ENCODE assay signal across 8 mouse cellular contexts in the genomic region with DNA sequence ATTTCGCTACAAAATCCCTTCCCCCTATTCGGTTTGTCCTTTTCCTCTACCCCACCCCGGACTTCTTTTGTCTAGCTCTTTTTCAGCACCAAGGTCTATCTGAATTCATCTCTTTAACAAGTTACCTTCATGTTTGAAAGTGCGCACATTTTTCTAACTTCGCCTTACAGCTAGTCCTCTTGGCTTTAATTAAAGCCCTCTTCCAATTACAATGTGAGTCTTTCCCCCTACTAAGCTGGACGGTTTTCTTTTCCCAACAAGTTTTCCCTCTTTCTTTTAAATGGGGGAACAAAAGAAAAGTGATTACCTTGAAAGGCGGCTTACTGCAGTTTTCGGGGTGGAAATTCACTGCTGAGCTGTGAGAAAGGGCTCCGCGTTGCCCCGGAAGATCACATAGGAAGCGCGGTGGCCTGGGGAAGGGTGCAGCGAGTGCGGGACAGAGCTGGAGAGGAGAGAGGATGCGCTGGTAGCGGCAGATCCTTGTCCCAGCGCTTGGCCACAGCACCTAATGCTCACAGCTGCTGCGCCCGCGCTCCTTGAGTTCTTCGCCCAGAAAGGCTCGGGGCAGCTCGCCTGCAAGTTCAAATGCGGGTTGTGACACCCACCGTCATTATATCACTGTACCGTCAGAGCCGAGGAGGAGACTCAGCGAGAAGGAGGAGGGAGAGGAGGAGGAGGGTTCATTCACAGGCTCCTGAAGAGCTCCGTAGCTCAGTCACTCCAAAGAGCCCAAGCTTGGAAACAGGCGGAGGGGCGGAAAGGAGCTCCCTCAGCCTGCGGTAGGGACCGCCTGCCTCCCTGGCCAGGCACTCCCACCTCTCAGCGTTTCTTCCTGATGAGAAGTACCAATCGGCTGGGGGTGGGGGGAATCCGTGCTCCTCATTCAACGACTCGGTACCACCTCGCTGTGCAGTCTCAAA. TPM values are rescaled to one million over a fixed set of nuclear protein-coding genes. Genes with fewer than 3 reads are reported as not detected.
DNase-seq lines count a peak whose midpoint lies in the region; ATAC-seq and TF ChIP-seq lines count a peak whose summit lies in the region.

TSS of gene Vcan (minus strand) at position 744 of the 920 bp plus-strand sequence.

- no peaks in the 10 kb centered on the region for H3K79me2 ChIP-seq in heart, adult 2 months (replicated peaks; ENCODE audit: control insufficient read depth, insufficient read depth, low read length)

- 0 out of 2 replicates have a peak, but pooled peaks cover 6% of the 10 kb centered on the region for H3K36me3 ChIP-seq in embryonic facial prominence, embryonic 10.5 days (replicated peaks)
- H3K36me3 ChIP-seq in heart, adult 2 months (ENCODE audit: control insufficient read depth, insufficient read depth, low read length): 0 out of 2 replicates have a peak, but pooled peaks cover 2% of the 10 kb centered on the region
- H3K36me3 ChIP-seq in kidney, embryonic 15.5 days: no peaks in the 10 kb centered on the region
- H3K36me3 ChIP-seq in liver, embryonic 14.5 days (replicated peaks; ENCODE audit: control insufficient read depth, insufficient read depth, low read depth): no peaks in the 10 kb centered on the region
- no peaks in the 10 kb centered on the region for H3K36me3 ChIP-seq in neural tube, embryonic 13.5 days

- under 1% methylated on average over 40 of the region's 40 CpGs for WGBS in embryonic facial prominence, embryonic 10.5 days
- WGBS in heart, adult 2 months: under 1% methylated on average over 40 of the region's 40 CpGs
- under 1% methylated on average over 40 of the region's 40 CpGs for WGBS in kidney, embryonic 15.5 days
- WGBS in liver, embryonic 14.5 days (ENCODE audit: insufficient replicate concordance): under 1% methylated on average over 40 of the region's 40 CpGs
- WGBS in neural tube, embryonic 13.5 days: under 1% methylated on average over 40 of the region's 40 CpGs

- peak; percentile 16 for DNase-seq in thymus, postnatal 0 days (ENCODE audit: low spot score)
- no peak for DNase-seq in thymus, postnatal 25 days
- DNase-seq in embryonic facial prominence, embryonic 10.5 days (ENCODE audit: low spot score): peak; percentile 89
- peak; percentile 49 to 59 for DNase-seq in heart, adult 2 months
- DNase-seq in liver, embryonic 14.5 days (ENCODE audit: low read depth in 3 of 3, low spot score in 3 of 3): no peak
- DNase-seq in urinary bladder, postnatal 36 days (ENCODE audit: low spot score in 2 of 2): peak; percentile 19 to 27

- peak within 1 kb of the TSS; percentile 96 for H3K27ac ChIP-seq in embryonic facial prominence, embryonic 10.5 days (replicated peaks)
- H3K27ac ChIP-seq in heart, adult 2 months: peak within 1 kb of the TSS; percentile 59
- H3K27ac ChIP-seq in kidney, embryonic 15.5 days: peak within 1 kb of the TSS; percentile 90
- no peak within 1 kb of the TSS for H3K27ac ChIP-seq in liver, embryonic 14.5 days
- H3K27ac ChIP-seq in neural tube, embryonic 13.5 days (replicated peaks): peak within 1 kb of the TSS; percentile 76; the same call in 1 of the 2 replicates

- H3K4me1 ChIP-seq in embryonic facial prominence, embryonic 10.5 days: peaks cover 46% of the 10 kb centered on the region
- peaks cover 5% of the 10 kb centered on the region for H3K4me1 ChIP-seq in heart, adult 2 months (ENCODE audit: control insufficient read depth, insufficient read depth, low read length)
- H3K4me1 ChIP-seq in kidney, embryonic 15.5 days: peaks cover 29% of the 10 kb centered on the region
- no peaks in the 10 kb centered on the region for H3K4me1 ChIP-seq in liver, embryonic 14.5 days (replicated peaks; ENCODE audit: control insufficient read depth in 2 of 2, insufficient read depth in 2 of 2, low read length in 1 of 2)
- peaks cover 40% of the 10 kb centered on the region for H3K4me1 ChIP-seq in neural tube, embryonic 13.5 days (replicated peaks)

- no peaks in the 10 kb centered on the region for H3K27me3 ChIP-seq in embryonic facial prominence, embryonic 10.5 days (replicated peaks; ENCODE audit: low read depth, poor library complexity, severe bottlenecking)
- H3K27me3 ChIP-seq in heart, adult 2 months (ENCODE audit: control insufficient read depth, insufficient read depth, low read length): peaks cover 8% of the 10 kb centered on the region
- H3K27me3 ChIP-seq in kidney, embryonic 15.5 days: peaks cover 5% of the 10 kb centered on the region; the same call in 1 of the 2 replicates
- peaks cover 49% of the 10 kb centered on the region for H3K27me3 ChIP-seq in liver, embryonic 14.5 days (ENCODE audit: control insufficient read depth, insufficient read depth, low read length)
- peaks cover 17% of the 10 kb centered on the region for H3K27me3 ChIP-seq in neural tube, embryonic 13.5 days

- H3K9ac ChIP-seq in heart, adult 2 months (ENCODE audit: low read depth, low read length): peak within 1 kb of the TSS; percentile 44
- H3K9ac ChIP-seq in kidney, embryonic 15.5 days: peak within 1 kb of the TSS; percentile 67
- H3K9ac ChIP-seq in liver, embryonic 14.5 days (replicated peaks): no peak within 1 kb of the TSS
- H3K9ac ChIP-seq in neural tube, embryonic 13.5 days: peak within 1 kb of the TSS; percentile 76

- no peak for TF ChIP-seq CTCF in heart, adult 2 months (IDR thresholded peaks at IDR 0.05)
- TF ChIP-seq CTCF in liver, embryonic 14.5 days (IDR thresholded peaks at IDR 0.05; ENCODE audit: low read depth): no peak

- TF ChIP-seq POLR2A in heart, adult 2 months (IDR thresholded peaks at IDR 0.05; ENCODE audit: insufficient read depth, low read depth, low read length): no peak

- peak within 1 kb of the TSS; percentile 80 for H3K4me3 ChIP-seq in embryonic facial prominence, embryonic 10.5 days
- peak within 1 kb of the TSS; percentile 54 for H3K4me3 ChIP-seq in heart, adult 2 months
- peak within 1 kb of the TSS; percentile 61 for H3K4me3 ChIP-seq in kidney, embryonic 15.5 days (replicated peaks)
- H3K4me3 ChIP-seq in liver, embryonic 14.5 days (ENCODE audit: insufficient read depth in 1 of 2, low read depth in 2 of 2, low read length in 2 of 2): peak within 1 kb of the TSS; percentile 55 to 61
- H3K4me3 ChIP-seq in neural tube, embryonic 13.5 days: peak within 1 kb of the TSS; percentile 63

- peak within 1 kb of the TSS; percentile 92 for H3K4me2 ChIP-seq in kidney, embryonic 15.5 days
- peak within 1 kb of the TSS; percentile 82 for H3K4me2 ChIP-seq in liver, embryonic 14.5 days (ENCODE audit: low read depth)
- peak within 1 kb of the TSS; percentile 99 for H3K4me2 ChIP-seq in neural tube, embryonic 13.5 days

- ATAC-seq in kidney, embryonic 15.5 days (replicated peaks; ENCODE audit: low FRiP score): peak; percentile 75
- ATAC-seq in liver, embryonic 14.5 days (ENCODE audit: insufficient read depth): no peak
- peak; percentile 52 for ATAC-seq in neural tube, embryonic 13.5 days (ENCODE audit: low read depth)

- intact Hi-C loops in heart, adult 2 months (cut with DNase I): loop anchor here (1.0 to 10.0 kb wide), 3 partner anchors 343 to 1144 kb away; partner anchors contain the start of genes Tmem167 and Xrcc4

- no peak for TF ChIP-seq EP300 in heart, adult 2 months (IDR thresholded peaks at IDR 0.05; ENCODE audit: insufficient read depth, low read depth, low read length)
- no peak for TF ChIP-seq EP300 in liver, embryonic 14.5 days (IDR thresholded peaks at IDR 0.05; ENCODE audit: low read depth)

- H3K9me3 ChIP-seq in embryonic facial prominence, embryonic 10.5 days: no peaks in the 10 kb centered on the region
- H3K9me3 ChIP-seq in kidney, embryonic 15.5 days (replicated peaks): no peaks in the 10 kb centered on the region
- H3K9me3 ChIP-seq in liver, embryonic 14.5 days (ENCODE audit: control insufficient read depth, low read length): no peaks in the 10 kb centered on the region
- H3K9me3 ChIP-seq in neural tube, embryonic 13.5 days: no peaks in the 10 kb centered on the region

RNA-seq across cellular contexts. Expression of gene Vcan, which starts in this region (rescaled TPM):
- polyA plus RNA-seq in thymus, postnatal 0 days (2015; fragmentation: Nextera tagmentation; extraction: Ambion mirVana): 1.9 and 2.6 TPM in 2 replicates
- 62.9 and 69.5 TPM in 2 replicates for polyA plus RNA-seq in embryonic facial prominence, embryonic 10.5 days (2016; fragmentation: Nextera tagmentation; extraction: Ambion mirVana)
- 1 to 10 TPM; 7.3 to 9.1 TPM for total RNA-seq in heart, adult 2 months (2021)
- polyA plus RNA-seq in heart, adult 2 months (2012; rRNA removed): 7.8 and 11.0 TPM in 2 replicates
- 73.2 and 73.8 TPM in 2 replicates for polyA plus RNA-seq in kidney, embryonic 15.5 days (2015; fragmentation: Nextera tagmentation; extraction: Ambion mirVana)
- 0.41 and 1.6 TPM in 2 replicates for polyA plus RNA-seq in liver, embryonic 14.5 days (2012; rRNA removed)
- polyA plus RNA-seq in liver, embryonic 14.5 days (2014; fragmentation: Nextera tagmentation; extraction: Ambion mirVana): 0.88 and 1.3 TPM in 2 replicates
- 19.9 and 27.7 TPM in 2 replicates for polyA plus RNA-seq in neural tube, embryonic 13.5 days (2015; fragmentation: Nextera tagmentation; extraction: Ambion mirVana)

Comparison
In these comparisons a context has a peak if more than half of its experiments do, and no peak if none do; other contexts are left out.
1. DNase-seq: peak in thymus, postnatal 0 days (single experiment), embryonic facial prominence, embryonic 10.5 days (single experiment), heart, adult 2 months (2 of 2) and urinary bladder, postnatal 36 days (2 of 2); none in thymus, postnatal 25 days (single experiment) and liver, embryonic 14.5 days (0 of 3).
2. Peak in every context shown above with its lines, with median percentiles within 50 percentile points of each other: H3K4me3 ChIP-seq and H3K4me2 ChIP-seq.